Mouse (Mus musculus) c-Kit-positive CD71-positive TER-119-positive erythroid progenitor cells, embryonic 14.5 days (primary cell): ENCODE results near the gene Aars2.

Source experiments
- DNase-seq: peaks from one replicate; pipeline ENCODE4 v3.0.0-alpha.2; 2013; ENCODE audit warnings: low spot score

The Aars2 gene

DNA sequence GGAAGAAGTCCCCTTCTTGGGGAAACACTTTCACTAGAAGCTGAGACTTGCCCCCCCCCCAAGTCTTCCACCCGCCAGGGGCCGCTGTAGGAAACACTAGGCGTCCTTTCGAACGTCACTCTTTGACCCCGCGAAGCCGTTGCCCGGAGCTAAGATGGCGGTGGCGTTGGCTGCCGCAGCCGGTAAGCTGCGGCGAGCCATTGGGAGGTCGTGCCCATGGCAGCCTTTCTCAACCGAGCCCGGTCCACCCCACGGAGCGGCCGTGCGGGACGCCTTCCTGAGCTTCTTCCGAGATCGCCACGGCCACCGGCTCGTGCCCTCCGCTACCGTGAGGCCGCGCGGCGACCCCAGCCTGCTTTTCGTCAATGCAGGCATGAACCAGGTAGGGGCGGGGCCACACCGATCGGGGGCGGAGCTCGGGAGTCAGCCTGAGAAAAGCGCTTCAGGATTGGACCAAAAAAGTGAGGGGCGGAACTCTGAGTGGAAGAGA lies at the start of gene Aars2:
Aars2 (plus strand) TSS at position 142 of the 490 bp plus-strand sequence.
- DNase-seq, result peak; percentile 92

DNA sequence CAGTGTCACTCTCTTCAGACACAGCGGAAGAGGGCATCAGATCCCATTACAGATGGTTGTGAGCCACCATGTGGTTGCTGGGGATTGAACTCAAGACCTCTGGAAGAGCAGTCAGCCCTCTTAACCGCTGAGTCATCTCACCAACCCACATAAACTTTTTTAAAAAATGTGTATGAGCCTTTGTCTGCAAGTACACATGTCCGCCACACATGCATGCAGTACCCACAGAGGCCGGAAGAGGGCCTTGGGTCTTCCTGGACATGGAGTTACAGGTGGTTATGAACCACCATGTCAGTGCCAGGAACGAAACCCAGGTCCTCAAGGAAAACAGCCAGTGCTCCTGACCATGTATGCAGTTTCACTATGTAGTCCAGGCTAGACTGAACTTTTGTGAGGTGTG lies 49.2 kb upstream of the Aars2 start:
- DNase-seq, result peak; percentile 24

DNA sequence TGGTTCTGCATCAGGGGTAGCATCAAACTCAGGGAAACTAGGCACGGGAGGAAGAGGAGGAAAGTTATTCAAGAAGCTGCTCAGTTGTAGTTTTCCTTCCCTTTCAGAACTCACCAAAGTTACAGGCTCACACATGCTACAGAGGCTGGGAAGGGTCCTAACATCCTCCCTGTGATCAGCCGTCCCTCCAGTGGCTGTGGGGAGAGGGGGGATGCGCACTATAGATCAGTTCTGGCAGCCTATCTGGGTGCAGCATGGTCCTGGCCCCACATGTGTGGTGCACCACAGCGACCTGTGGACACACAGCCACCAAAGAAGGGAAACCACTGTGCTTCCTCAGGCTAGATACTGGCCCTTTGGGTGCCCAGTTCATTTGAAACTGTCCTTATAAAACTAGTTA lies 48.1 kb upstream of the Aars2 start:
- no peak for DNase-seq

DNA sequence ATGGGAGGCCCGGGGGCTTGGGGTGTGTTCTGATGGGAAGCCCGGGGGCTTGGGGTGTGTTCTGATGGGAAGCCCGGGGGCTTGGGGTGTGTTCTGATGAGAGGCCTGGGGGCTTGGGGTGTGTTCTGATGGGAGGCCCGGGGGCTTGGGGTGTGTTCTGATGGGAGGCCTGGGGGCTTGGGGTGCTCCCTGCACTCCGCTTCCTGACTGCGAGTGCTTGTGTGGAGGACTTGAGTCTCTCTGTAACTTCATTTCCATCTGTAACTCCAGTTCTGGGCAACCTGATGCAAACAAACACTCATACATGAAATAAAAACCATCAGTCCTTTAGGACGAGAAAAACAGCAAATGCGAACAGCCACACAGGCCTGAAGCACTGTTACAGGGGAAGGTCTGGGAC lies 47.6 kb upstream of the Aars2 start:
- no peak for DNase-seq

DNA sequence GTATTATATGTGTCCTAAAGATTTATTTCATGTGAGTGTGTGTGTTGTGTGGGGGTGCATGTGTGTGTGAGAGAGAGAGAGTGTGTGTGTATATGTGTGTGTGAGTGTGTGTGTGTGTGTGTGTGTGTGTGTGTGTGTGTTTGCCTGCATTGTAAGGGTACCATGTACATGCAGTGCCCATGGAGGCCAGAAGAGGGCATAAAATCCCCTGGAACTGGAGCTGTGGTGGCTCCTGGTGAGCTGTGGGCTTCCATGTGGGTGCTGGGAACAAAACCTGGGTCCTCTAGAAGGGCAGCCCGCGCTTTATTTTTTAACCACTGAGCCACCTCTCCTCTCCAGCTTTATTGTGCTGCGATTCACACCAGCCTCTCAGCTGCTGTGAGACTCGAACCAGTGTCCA lies 44.1 kb upstream of the Aars2 start:
- DNase-seq, result no peak

DNA sequence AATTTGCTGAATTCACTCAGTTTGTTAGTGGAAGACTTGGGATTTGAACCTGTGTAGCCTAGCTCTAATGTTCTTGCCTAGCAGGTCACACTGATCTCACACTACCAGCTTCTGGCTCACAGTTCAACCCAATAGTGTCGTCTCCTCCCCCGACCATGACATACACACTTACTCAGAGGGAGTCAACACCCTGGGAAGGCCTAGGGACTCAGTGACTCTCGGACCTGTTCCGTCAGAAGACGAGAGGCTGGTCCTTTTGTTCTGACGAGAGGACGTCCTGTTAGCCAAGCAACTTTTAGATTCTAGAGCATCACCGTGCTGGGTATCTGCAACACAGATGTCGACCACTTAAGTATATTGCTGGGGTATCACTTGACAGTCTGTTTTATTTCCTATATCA lies 42.4 kb upstream of the Aars2 start:
- DNase-seq, result no peak

DNA sequence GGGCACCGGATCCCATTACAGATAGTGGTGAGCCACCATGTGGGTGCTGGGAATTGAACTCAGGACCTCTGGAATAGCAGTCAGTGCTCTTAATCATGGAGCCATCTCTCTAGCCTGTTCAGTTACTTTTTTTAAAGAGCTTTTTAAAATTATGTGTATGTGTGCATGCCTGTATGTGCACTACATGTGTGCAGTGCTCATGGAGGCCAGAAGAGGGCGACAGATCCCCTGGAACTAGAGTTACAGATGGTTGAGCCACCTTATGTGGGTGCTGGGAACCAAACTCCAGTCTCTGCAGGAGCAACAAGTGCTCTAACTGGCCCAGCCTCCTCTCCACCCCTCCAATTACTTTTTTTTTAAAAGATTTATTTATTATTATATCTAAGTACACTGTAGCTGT lies 39.9 kb upstream of the Aars2 start:
- no peak for DNase-seq

DNA sequence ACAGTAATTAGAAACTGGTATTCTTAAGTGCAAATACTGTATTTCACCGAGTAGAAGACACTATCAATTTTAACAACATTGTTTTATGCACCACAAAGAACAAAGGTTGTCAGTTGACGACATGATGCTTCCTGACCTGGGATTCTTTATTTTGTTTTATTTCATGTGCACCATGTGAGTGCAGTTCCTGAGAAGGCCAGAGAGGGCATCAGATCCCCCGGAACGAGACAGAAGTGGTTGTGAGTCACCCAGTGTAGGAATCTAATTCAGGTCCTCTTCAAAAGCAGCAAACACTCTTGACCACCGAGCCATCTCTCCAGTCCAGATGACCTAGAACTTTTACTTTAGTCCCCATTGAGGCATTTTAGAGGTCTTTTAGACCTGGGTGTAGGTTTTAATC lies 38.3 kb upstream of the Aars2 start:
- DNase-seq, result no peak

DNA sequence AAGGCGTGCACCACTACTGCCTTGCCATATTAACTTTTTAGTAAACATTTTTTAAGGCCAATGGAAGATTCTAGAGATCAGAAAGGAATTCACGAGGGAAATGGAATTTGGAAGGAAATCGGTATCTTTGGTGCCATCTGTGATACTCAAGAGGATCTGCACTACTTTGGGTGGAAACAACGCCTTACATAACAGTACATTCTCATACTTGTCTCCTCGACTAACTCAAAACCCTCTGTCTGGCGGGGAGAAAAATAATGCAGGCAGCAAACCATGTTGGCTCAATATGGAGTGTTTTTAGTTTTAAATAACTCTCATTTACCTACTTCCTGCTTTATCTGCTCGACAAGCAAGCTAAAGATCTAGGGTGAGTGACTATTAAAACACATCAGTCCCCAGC lies 35.9 kb upstream of the Aars2 start:
- no peak for DNase-seq

DNA sequence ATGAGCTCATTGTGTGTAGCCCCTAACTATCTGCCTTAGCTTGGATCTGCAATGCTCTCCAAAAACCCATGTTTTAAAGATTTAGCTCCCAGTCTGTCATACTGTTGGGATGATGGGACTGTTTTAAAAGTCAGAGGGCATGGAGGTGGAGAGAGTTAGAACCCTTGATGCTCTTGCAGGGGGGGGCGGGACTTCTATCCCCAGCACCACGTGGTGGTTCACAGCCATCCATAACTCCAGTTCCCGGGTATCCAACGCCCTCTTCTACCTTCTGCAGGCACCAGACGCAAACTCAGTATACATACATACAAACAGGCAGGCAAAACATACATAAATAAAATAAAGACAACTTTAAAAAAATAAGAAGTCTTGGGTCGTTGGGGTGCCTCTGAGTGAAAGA lies 33.0 kb upstream of the Aars2 start:
- DNase-seq, result no peak

DNA sequence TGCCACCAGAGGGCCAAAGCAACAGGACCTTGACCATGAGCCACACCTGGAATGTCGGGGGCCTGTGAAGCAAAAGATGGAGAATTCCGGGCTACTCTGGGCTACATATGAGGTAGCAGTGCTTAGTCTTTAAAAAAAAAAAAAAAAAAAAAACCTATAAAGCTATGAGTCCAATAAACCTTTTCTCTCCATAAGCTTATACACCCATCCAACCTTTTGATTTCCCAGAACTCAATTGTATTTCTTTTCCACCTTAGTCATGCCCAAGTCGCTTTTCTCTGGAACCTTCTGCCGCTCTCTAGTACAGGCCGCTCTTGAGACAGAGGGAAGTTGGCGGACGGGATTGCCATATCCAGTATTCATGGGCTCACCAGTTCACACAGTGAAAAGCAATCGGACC lies 32.5 kb upstream of the Aars2 start:
- DNase-seq, result no peak

DNA sequence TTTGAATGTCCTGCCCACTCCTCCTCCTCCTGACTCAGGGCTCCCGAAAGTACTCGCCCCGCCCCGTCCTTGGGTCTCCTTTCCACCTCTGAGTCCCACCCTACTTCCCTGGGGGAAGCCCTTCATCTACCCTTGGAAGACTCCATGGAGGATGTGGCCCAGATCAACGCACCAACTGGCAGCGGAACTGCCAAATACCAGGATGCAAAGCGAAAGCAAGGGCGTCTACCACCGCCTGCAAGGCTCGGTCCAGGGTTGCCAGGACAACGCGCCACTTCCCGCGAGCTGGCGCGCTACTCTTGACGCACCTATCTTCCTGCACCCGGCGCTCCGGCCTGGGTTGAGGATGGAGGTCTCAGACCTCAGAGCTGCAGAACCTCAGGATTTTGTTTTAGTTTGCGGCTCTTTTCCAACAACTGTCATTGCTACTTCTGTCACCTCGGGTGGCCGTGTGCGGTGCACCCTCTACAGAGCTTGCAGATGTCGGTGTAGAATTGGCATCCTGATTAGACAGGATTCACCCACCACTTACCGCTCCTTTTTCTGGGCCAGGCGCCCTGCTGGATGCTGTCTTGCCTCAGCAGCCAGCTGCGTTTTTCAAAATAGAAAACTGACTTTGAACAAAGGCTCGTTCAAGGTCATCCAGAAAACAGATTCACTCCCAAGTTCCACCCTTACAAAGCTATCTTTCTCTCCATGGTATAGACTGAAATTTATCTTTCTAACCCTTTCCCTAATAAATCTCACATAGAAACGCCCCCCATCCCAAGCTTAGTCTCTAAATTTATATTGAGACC lies 31.8 kb upstream of the Aars2 start, which contains the start of gene Spats1:
Spats1 (minus strand) TSS at position 747 of the 797 bp plus-strand sequence.
- DNase-seq, result peak; percentile 6

DNA sequence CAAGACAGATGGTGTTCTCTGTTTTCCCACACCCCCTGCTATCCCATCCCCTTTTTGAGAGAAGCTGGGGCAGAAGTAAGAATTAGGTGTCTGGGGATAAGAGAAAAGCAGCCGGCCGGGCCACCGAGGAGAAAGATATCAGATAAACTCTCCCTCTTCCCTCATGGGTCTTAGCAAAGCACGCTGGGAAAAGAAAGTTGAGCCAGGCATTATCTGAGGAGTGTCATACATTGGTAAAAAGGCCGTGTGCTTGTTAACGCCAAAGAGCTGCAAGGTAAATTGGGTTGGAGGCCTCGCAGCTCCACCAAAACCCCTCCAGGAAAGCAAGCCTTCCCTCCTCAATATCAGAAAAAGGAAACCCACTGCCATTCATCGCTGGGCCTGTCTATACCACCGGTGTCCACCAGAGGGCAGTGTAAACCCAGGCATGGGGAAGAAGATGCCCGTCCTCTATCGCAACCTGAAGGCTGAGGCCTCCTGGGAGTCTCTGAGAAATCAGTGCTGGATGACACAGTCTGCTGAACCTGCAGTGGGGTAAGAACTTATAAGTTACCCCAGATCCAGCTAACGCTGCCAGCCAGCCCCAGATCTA lies 28.3 kb upstream of the Aars2 start:
- peak; percentile 69 for DNase-seq

DNA sequence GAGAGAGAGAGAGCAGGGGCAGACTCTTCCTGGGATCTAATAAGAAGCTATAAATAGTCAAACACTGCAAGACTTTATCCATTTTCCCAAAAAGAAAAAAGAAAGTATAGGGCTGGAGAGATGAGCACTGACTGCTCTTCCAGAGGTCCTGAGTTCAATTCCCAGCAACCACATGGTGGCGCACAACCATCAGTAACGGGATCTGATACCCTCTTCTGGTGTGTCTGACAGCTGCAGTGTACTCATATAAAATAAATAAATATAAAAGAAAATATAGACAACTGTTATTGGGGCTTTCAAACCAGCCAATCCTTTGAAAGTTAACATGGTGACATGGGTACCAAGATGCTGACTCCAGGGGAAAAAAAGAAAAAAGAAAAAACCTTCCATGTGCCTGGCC lies 26.2 kb upstream of the Aars2 start:
- DNase-seq, result no peak

DNA sequence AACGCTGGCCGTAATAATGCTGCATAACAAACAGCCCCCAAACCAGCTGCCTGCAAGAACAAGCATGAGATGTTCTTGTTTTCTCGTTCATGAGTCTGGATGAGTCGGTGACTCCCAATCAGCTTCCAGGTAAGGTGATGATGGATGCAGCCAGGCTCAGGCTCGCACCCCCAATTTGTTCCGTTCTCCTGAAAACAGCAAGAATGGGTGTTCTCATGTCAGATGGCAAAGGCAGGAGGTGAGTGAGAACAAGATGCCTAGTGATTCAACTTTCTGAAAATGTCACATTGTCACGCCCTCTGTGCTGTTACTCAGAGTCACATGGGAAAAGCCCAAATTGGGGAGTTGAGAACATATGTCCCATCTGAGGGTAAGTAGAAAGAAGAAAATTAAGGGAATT lies 21.1 kb upstream of the Aars2 start:
- DNase-seq, result no peak

DNA sequence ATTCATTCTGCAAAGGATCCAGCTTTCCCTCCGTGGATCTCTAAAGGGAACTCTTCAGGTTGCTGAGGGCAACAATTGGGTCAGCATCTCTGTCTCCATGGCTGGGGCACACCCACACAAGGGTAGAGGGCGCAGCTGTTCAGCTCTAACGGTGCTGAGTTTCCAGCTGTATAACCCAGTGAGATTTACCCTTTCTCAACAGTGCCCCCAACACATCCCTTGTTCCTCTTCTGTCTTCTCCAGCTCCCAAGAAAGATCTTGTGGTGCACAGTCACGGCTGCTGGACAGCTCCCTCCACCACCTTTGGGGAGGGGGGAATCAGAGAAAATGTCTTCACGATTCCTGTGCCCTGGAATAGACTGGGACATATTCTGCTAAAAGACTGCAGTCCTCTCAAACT lies 19.4 kb upstream of the Aars2 start:
- DNase-seq, result no peak

DNA sequence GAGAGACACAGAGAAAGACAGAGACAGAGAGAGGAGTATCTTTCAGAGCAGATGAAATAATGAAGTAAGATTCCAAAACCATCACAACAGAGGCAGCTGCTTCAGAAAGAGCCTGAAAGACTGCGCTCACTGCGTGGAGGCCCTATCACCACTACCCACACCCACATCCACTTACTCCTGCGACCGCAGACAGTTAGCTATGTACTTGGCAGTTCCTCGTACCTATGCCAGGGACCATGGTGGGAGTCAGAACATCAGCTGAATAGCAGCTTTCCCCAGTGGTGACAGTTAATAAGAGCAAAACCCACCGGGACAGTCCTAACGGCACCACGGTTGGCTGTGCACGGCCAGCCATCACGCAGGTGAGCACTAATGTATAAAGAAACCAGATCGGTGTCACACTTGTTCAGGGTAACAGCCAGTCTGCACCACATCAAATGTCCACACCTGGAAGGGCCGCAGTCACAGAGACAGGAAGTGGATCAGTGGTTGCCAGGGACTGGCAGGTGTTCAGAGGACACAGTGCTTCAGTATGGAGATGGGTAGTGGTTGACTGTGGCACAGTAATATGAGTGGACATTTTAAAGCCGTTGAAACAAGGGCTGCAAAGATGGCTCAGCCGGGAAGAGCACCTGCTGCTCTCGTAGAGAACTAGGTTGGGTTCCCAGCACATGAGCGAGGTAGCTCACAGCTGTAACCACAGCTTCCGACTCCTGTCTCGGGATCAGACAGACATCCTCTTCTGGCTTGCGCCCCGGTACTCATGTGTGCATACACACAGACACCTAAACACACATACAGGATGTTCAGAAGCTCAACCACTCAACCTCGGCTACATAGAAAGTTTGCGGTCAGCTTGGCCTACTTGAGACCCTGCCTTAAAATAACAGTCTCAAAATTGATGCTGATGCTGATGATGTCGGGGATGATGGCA lies 18.1 kb upstream of the Aars2 start:
- no peak for DNase-seq

DNA sequence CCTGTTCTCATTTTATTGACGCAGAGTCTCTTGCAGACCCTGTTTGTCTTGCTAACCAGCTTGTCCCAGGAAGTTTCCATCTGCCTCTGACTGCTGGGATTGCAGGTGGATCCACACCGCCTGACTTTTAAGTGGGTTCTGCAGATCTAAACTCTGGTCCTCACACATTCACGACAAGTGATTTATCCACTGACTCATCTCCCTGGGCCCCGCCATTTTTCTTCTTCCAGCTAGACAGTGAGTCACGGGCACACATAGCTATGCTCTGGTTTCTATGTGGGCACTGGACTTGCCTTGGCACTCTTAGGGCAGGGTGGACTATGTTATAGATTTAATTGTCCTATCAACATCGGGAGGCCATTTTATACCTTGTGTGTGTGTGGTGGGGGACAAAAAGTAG lies 16.9 kb upstream of the Aars2 start:
- no peak for DNase-seq

DNA sequence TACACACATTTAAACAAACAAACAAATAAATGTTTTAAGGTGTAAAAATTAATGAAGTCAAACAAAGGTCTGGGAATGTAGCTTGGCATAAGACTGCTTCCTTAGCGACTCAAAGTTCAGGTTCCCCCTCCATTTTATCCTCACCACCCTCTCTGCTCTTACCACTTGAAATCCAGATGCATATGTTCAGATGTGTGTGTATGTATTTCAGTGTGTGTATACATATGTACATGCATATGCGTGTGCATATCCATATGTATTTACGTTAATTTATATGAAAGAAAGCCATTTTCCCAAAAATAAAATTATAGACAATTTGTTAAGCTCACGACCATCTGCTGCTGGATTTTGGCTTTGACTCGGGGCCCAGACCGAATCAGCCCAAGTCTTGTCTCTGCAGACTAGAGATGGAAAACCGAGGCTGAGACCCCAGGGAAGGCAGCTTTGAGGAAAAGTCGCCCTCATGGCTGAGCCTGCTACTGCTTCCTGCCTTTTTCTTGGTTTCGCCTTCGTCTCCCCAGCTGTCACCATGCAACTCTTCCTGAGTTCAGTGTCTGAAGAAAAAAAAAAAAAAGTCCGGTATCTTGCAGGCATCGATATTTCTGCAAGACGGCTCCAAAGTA lies 16.0 kb upstream of the Aars2 start:
- DNase-seq, result no peak

DNA sequence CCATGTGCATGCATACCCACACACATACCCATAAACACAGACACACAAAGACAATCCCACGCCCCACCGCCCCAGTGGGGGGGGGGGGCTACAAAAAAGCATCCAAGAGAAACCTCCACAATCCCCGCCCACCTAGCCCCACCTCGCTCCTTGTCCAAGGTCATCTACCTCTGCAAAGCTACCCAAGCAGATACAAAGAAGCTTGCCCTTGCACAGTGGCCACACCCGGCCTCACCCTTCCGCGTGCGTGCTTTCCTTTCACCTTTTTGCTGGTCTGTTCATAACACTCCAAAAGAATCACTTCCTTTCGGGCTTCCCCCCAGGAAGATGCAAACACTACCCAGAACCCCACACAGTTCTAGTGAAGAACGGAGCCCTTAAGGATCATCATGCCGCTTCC lies 11.2 kb upstream of the Aars2 start:
- DNase-seq, result no peak

DNA sequence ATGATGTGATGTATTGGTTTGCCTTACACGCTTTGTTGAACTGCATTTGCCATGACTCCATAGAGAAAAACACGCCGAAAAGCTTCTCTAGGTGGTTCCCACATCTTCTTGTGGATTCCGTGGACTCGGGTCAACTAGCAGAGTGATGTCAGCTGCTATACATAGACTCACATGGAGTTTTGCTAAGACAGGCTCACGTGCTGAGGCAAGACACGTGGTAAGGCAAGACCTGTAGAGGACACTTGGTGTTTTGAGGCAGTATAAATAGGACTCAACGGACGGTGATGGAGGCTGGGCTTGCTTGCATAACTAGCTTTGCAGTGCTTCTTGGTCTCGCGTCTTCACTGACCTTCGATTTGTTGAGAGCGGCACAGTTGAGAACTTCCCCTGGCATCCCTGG lies 8.2 kb upstream of the Aars2 start:
- no peak for DNase-seq

DNA sequence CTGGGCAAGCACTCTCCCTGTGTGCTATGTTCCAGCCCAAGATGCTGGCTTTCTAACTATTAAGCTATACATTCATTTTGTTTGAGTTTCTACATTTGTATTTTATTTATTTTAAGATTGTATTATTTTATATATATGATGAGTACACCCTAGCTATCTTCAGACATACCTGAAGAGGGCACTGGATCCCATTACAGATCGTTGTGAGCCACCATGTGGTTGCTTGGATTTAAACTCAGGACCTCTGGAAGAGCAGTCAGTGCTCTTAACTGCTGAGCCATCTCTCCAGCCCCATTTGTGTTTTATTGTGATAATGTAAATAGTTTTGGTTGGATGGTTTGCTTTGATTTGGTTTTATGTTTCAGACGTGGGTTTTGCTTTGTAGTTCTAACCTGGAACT lies 7.1 kb upstream of the Aars2 start:
- no peak for DNase-seq
